Mouse (Mus musculus): Measurements from ENCODE around the gene Myl4. TPM values are rescaled to one million over a fixed set of nuclear protein-coding genes. Genes with fewer than 3 reads are reported as not detected.

The Myl4 gene
- polyA plus RNA-seq, 1 experiment from 2014 or later = 1.7 TPM

GRCm38 (mm10) chr11:104544507-104544906, 6.0 kb upstream of the Myl4 start:
- Histone ChIP-seq H3K27ac (ENCODE audit: low read depth, low read length) (no peak overlapping the region), H3K36me3 (ENCODE audit: control insufficient read depth, insufficient read depth, low read length) (0 out of 2 replicates have a peak, but pooled peaks cover 3% of the 10 kb centered on the region), H3K27me3 (replicated peaks; ENCODE audit: control insufficient read depth, insufficient read depth, low read length) (no peaks in the 10 kb centered on the region), H3K9me3 (replicated peaks; ENCODE audit: control insufficient read depth, low read length) (no peaks in the 10 kb centered on the region), H3K4me2 (ENCODE audit: low read length) (no peak overlapping the region), H3K4me3 (ENCODE audit: low read depth, low read length) (no peak overlapping the region), H3K4me1 (ENCODE audit: control insufficient read depth, insufficient read depth, low read length) (peaks cover 8% of the 10 kb centered on the region; the same call in 1 of the 2 replicates), H3K9ac (ENCODE audit: low read length) (no peak overlapping the region)
- DNase-seq (ENCODE audit: low spot score) = no peak
- WGBS = 95% methylated on average over 2 of the region's 2 CpGs
- ATAC-seq = no peak

- 97% methylated on average over 3 of the region's 3 CpGs for WGBS
Observed at GRCm38 (mm10) chr11:104547502-104547901, 3.0 kb upstream of the Myl4 start.

GRCm38 (mm10) chr11:104549438-104550405, 741 bp upstream of the Myl4 start:
- 0 out of 2 replicates have a peak, but pooled peaks cover 3% of the 10 kb centered on the region for H3K36me3 ChIP-seq (ENCODE audit: control insufficient read depth, insufficient read depth, low read length)
- peak overlapping the region; percentile 95 for H3K4me3 ChIP-seq (ENCODE audit: low read depth, low read length)
- peak; percentile 76 for ATAC-seq
- peak overlapping the region; percentile 100 for H3K9ac ChIP-seq (ENCODE audit: low read length)
- WGBS = under 1% methylated on average over 52 of the region's 53 CpGs
- H3K4me1 ChIP-seq (ENCODE audit: control insufficient read depth, insufficient read depth, low read length) = peaks cover 8% of the 10 kb centered on the region; the same call in 1 of the 2 replicates
- DNase-seq (ENCODE audit: low spot score) = peak; percentile 31
- peak overlapping the region; percentile 83 for H3K27ac ChIP-seq (ENCODE audit: low read depth, low read length)
- H3K4me2 ChIP-seq (ENCODE audit: low read length) = peak overlapping the region; percentile 77
- no peaks in the 10 kb centered on the region for H3K9me3 ChIP-seq (replicated peaks; ENCODE audit: control insufficient read depth, low read length)
- H3K27me3 ChIP-seq (replicated peaks; ENCODE audit: control insufficient read depth, insufficient read depth, low read length) = no peaks in the 10 kb centered on the region

More at GRCm38 (mm10) chr11:104547502-104547901, 3.0 kb upstream of the Myl4 start:
- DNase-seq (ENCODE audit: low spot score) (no peak), ATAC-seq (no peak)
- no peaks in the 10 kb centered on the region for H3K27me3 ChIP-seq (replicated peaks; ENCODE audit: control insufficient read depth, insufficient read depth, low read length)
- no peak overlapping the region for H3K4me3 ChIP-seq (ENCODE audit: low read depth, low read length)
- H3K36me3 ChIP-seq (ENCODE audit: control insufficient read depth, insufficient read depth, low read length) = 0 out of 2 replicates have a peak, but pooled peaks cover 3% of the 10 kb centered on the region
- no peak overlapping the region for H3K27ac ChIP-seq (ENCODE audit: low read depth, low read length)
- peaks cover 8% of the 10 kb centered on the region; the same call in 1 of the 2 replicates for H3K4me1 ChIP-seq (ENCODE audit: control insufficient read depth, insufficient read depth, low read length)
- H3K9me3 ChIP-seq (replicated peaks; ENCODE audit: control insufficient read depth, low read length) = no peaks in the 10 kb centered on the region
- H3K9ac ChIP-seq (ENCODE audit: low read length) = no peak overlapping the region
- no peak overlapping the region for H3K4me2 ChIP-seq (ENCODE audit: low read length)

DNA sequence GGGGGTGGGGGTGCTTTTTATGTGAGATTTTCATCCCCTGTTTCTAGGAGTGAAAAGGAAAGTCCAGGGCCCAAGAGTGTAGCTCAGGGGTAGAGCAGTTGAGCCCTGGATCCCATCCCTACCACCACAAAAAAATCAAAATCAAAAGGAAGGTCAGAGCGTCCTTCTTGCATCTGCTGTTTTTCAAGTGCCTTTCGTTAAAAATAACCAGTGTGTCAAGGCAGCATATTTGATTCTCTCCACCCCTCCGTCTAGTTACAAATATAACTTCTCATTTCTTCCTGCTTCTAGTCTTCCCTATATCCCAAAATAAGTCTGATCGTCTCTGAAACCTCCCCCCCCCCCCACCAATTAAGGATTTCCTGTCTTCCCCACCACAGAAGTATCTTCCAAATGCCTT, 7.6 kb downstream of the Myl4 start:
- Histone ChIP-seq H3K4me1 (ENCODE audit: control insufficient read depth, insufficient read depth, low read length) (no peaks in the 10 kb centered on the region), H3K9me3 (replicated peaks; ENCODE audit: control insufficient read depth, low read length) (no peaks in the 10 kb centered on the region), H3K36me3 (ENCODE audit: control insufficient read depth, insufficient read depth, low read length) (no peaks in the 10 kb centered on the region), H3K4me2 (ENCODE audit: low read length) (no peak overlapping the region), H3K4me3 (ENCODE audit: low read depth, low read length) (no peak overlapping the region), H3K27me3 (replicated peaks; ENCODE audit: control insufficient read depth, insufficient read depth, low read length) (no peaks in the 10 kb centered on the region), H3K27ac (ENCODE audit: low read depth, low read length) (no peak overlapping the region), H3K9ac (ENCODE audit: low read length) (no peak overlapping the region)
- no peak for ATAC-seq
- no peak for DNase-seq (ENCODE audit: low spot score)
- WGBS = 92% methylated on average over 4 of the region's 4 CpGs

DNA sequence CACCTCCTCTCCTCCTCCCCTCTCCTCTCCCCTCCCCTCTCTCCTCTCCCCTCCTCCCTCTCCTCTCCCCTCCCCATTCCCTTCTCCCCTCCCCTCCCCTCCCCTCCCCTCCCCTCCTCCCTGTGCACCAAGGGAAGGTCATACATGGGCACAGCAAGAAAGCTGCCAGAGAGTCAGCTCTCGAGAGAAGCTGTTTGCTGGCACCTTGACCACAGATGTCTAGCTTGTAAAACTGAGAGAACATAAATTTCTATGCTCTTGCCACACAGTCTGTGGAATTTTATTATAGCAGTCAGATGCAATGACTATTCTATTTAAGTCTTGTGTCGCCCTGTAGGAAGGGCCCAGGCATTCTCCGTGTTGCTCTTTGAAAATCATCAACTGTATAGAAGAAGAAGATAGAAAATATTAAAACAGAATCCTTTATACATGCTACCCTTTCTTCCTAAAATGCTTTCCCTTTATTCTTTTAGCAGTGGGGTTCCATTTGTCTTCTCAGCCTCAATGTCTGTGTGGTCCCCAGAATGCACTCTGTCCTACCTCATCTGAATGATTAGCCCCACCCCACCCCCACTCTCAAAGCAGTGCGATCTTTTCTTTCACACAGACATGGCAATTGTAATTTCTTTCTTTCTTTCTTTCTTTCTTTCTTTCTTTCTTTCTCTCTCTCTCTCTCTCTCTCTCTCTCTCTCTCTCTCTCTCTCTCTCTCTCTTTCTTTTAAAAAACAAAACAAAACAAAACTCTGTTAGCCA, 8.4 kb downstream of the Myl4 start:
- Histone ChIP-seq H3K36me3 (ENCODE audit: control insufficient read depth, insufficient read depth, low read length) (no peaks in the 10 kb centered on the region), H3K4me3 (ENCODE audit: low read depth, low read length) (no peak overlapping the region), H3K27me3 (replicated peaks; ENCODE audit: control insufficient read depth, insufficient read depth, low read length) (no peaks in the 10 kb centered on the region), H3K27ac (ENCODE audit: low read depth, low read length) (no peak overlapping the region), H3K4me1 (ENCODE audit: control insufficient read depth, insufficient read depth, low read length) (no peaks in the 10 kb centered on the region), H3K9me3 (replicated peaks; ENCODE audit: control insufficient read depth, low read length) (no peaks in the 10 kb centered on the region), H3K9ac (ENCODE audit: low read length) (no peak overlapping the region), H3K4me2 (ENCODE audit: low read length) (no peak overlapping the region)
- ATAC-seq (no peak), DNase-seq (ENCODE audit: low spot score) (no peak)
- 49% methylated on average over 4 of the region's 4 CpGs for WGBS

DNA sequence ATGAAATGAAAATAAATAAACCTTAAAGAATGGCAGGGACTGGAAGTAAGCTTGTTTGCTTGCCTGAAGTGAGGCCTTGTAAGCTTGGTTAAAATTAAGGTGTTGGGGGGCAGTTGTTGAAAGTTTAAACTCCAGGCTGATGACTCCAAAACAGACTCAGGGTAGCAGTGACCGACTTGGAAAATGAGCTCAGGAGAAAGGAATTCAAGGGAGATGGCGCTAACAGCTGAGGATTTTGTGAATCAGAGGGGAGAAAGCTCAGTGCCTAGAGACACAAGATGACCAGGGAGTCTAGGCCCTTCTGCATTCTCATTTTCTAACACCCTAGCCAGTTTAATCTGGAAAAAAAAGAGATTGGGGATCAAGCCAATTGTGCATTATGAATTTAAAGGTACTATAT, 10.5 kb downstream of the Myl4 start:
- H3K9me3 ChIP-seq (replicated peaks; ENCODE audit: control insufficient read depth, low read length) = no peaks in the 10 kb centered on the region
- H3K27ac ChIP-seq (ENCODE audit: low read depth, low read length) = no peak overlapping the region
- DNase-seq (ENCODE audit: low spot score) (no peak), ATAC-seq (no peak)
- 69% methylated on average over 2 of the region's 2 CpGs for WGBS
- H3K4me2 ChIP-seq (ENCODE audit: low read length) = no peak overlapping the region
- H3K4me3 ChIP-seq (ENCODE audit: low read depth, low read length) = no peak overlapping the region
- H3K4me1 ChIP-seq (ENCODE audit: control insufficient read depth, insufficient read depth, low read length) = no peaks in the 10 kb centered on the region
- no peak overlapping the region for H3K9ac ChIP-seq (ENCODE audit: low read length)
- no peaks in the 10 kb centered on the region for H3K27me3 ChIP-seq (replicated peaks; ENCODE audit: control insufficient read depth, insufficient read depth, low read length)
- no peaks in the 10 kb centered on the region for H3K36me3 ChIP-seq (ENCODE audit: control insufficient read depth, insufficient read depth, low read length)

DNA sequence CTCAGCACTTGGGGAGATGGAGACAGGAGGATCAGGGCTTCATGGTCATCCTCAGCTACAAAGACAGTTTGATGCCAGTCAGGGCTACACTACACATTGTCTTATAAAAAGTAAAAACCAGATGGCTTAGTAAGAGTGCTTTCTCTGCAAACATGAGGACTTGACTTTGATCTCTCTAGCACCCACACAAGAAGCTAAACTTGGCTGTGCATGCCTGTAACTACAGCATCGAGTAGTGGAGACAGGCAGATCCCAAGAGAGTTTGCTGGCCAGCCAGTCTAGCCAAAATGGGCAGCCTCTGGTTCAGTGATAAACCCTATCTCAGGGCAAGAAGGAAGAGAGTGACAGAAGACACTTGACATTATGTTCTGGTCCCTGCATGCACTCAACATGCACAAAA, 13.0 kb downstream of the Myl4 start:
- H3K27me3 ChIP-seq (replicated peaks; ENCODE audit: control insufficient read depth, insufficient read depth, low read length) = no peaks in the 10 kb centered on the region
- no peak overlapping the region for H3K27ac ChIP-seq (ENCODE audit: low read depth, low read length)
- no peak overlapping the region for H3K9ac ChIP-seq (ENCODE audit: low read length)
- no peaks in the 10 kb centered on the region for H3K36me3 ChIP-seq (ENCODE audit: control insufficient read depth, insufficient read depth, low read length)
- no peak overlapping the region for H3K4me2 ChIP-seq (ENCODE audit: low read length)
- H3K4me3 ChIP-seq (ENCODE audit: low read depth, low read length) = no peak overlapping the region
- 69% methylated on average over 1 of the region's 1 CpGs for WGBS
- no peak for ATAC-seq
- H3K4me1 ChIP-seq (ENCODE audit: control insufficient read depth, insufficient read depth, low read length) = no peaks in the 10 kb centered on the region
- no peak for DNase-seq (ENCODE audit: low spot score)
- H3K9me3 ChIP-seq (replicated peaks; ENCODE audit: control insufficient read depth, low read length) = no peaks in the 10 kb centered on the region

- Histone ChIP-seq H3K4me3 (ENCODE audit: low read depth, low read length) (no peak overlapping the region), H3K27ac (ENCODE audit: low read depth, low read length) (no peak overlapping the region), H3K9me3 (replicated peaks; ENCODE audit: control insufficient read depth, low read length) (no peaks in the 10 kb centered on the region; the same call in 1 of the 2 replicates), H3K27me3 (replicated peaks; ENCODE audit: control insufficient read depth, insufficient read depth, low read length) (no peaks in the 10 kb centered on the region), H3K36me3 (ENCODE audit: control insufficient read depth, insufficient read depth, low read length) (no peaks in the 10 kb centered on the region), H3K4me1 (ENCODE audit: control insufficient read depth, insufficient read depth, low read length) (no peaks in the 10 kb centered on the region), H3K4me2 (ENCODE audit: low read length) (no peak overlapping the region), H3K9ac (ENCODE audit: low read length) (no peak overlapping the region)
- no peak for DNase-seq (ENCODE audit: low spot score)
- no peak for ATAC-seq
- 86% methylated on average over 9 of the region's 9 CpGs for WGBS
Observed at GRCm38 (mm10) chr11:104565172-104565571, 14.7 kb downstream of the Myl4 start.
